Mouse (Mus musculus) neural tube, embryonic 12.5 days (tissue): Measurements from ENCODE around the gene Gsdma2. TPM values are rescaled to one million over a fixed set of nuclear protein-coding genes. Genes with fewer than 3 reads are reported as not detected.
"Not testable (repeated sequence)": the region's sequence is repeated elsewhere in the genome, so short reads cannot be mapped to it uniquely, and the experiment has no call there.

Experiments used
- ATAC-seq: fragments of 200-750 bp; cut with Nextera tagmentation; 2 replicates; pipeline ENCODE4 v1.8.0; 2017; ENCODE audit warnings: low read depth, mild to moderate bottlenecking, moderate TSS enrichment, moderate library complexity; ENCODE audit not compliant: low FRiP score
- H3K27ac ChIP-seq: fragments of 300-500 bp; sonication (generic); 2 replicates; pipeline ENCODE4 v1.5.1; 2016
- H3K27me3 ChIP-seq: fragments of 300-500 bp; sonication (generic); replicated peaks from 2 replicates; pipeline ENCODE4 v1.6.1; 2016; ENCODE audit warnings: mild to moderate bottlenecking
- H3K36me3 ChIP-seq: fragments of 300-500 bp; sonication (generic); 2 replicates; pipeline ENCODE4 v1.6.1; 2016; ENCODE audit warnings: mild to moderate bottlenecking
- H3K4me1 ChIP-seq: fragments of 300-500 bp; sonication (generic); 2 replicates; pipeline ENCODE4 v1.6.1; 2016
- H3K4me2 ChIP-seq: fragments of 300-500 bp; sonication (generic); replicated peaks from 2 replicates; pipeline ENCODE4 v1.6.1; 2016; ENCODE audit warnings: mild to moderate bottlenecking
- H3K4me3 ChIP-seq: fragments of 300-500 bp; sonication (generic); 2 replicates; pipeline ENCODE4 v1.5.1; 2016
- H3K9ac ChIP-seq: fragments of 300-500 bp; sonication (generic); 2 replicates; pipeline ENCODE4 v1.6.1; 2016; ENCODE audit warnings: mild to moderate bottlenecking
- H3K9me3 ChIP-seq: fragments of 300-500 bp; sonication (generic); 2 replicates; pipeline ENCODE4 v1.6.1; 2016; ENCODE audit warnings: mild to moderate bottlenecking
- WGBS: fragments of 180-500 bp; shearing (Covaris S2); methylation state at CpG from one replicate; pipeline ENCODE4 v1.1.7; 2016; 5-methylcytosine and 5-hydroxymethylcytosine counted together
- polyA plus RNA-seq: library from polyadenylated mRNA; unstranded; fragments of >200 nt; fragmentation: Nextera tagmentation; extraction: Ambion mirVana; gene quantifications from 2 replicates; pipeline ENCODE4 v1.2.1, GENCODE M21; 2016

Gsdma2 gene
- polyA plus RNA-seq: not detected in 2 replicates

- Histone ChIP-seq H3K27me3 (no peaks in the 10 kb centered on the region), H3K4me2 (no peak within 1 kb of the TSS), H3K4me3 (no peak within 1 kb of the TSS), H3K4me1 (no peaks in the 10 kb centered on the region), H3K36me3 (no peaks in the 10 kb centered on the region), H3K9me3 (no peaks in the 10 kb centered on the region), H3K27ac (no peak within 1 kb of the TSS), H3K9ac (no peak within 1 kb of the TSS)
- no peak for ATAC-seq
- WGBS: 69% methylated on average over 2 of the region's 2 CpGs
Observed at GRCm38 (mm10) chr11:98646459-98646858, at the start of gene Gsdma2. TSS of gene Gsdma2 (plus strand) at chr11:98646759.

GRCm38 (mm10) chr11:98597363-98597762 is 49.2 kb upstream of the Gsdma2 start:
- Histone ChIP-seq H3K27me3 (peaks cover 21% of the 10 kb centered on the region), H3K9ac (no peak overlapping the region), H3K4me3 (no peak overlapping the region), H3K27ac (no peak overlapping the region), H3K4me1 (peaks cover 4% of the 10 kb centered on the region; the same call in 1 of the 2 replicates), H3K36me3 (no peaks in the 10 kb centered on the region), H3K9me3 (no peaks in the 10 kb centered on the region), H3K4me2 (no peak overlapping the region)
- ATAC-seq: no peak
- 48% methylated on average over 6 of the region's 6 CpGs for WGBS

- peaks cover 21% of the 10 kb centered on the region for H3K27me3 ChIP-seq
- no peak for ATAC-seq
- no peaks in the 10 kb centered on the region for H3K36me3 ChIP-seq
- no peak within 1 kb of the TSS for H3K27ac ChIP-seq
- H3K4me1 ChIP-seq: peaks cover 4% of the 10 kb centered on the region; the same call in 1 of the 2 replicates
- 87% methylated on average over 8 of the region's 8 CpGs for WGBS
- H3K9me3 ChIP-seq: no peaks in the 10 kb centered on the region
- 0 out of 2 replicates have a peak within 1 kb of the TSS, but pooled peaks have one; percentile 7 for H3K4me2 ChIP-seq
- no peak within 1 kb of the TSS for H3K4me3 ChIP-seq
- H3K9ac ChIP-seq: no peak within 1 kb of the TSS
Observed at GRCm38 (mm10) chr11:98597991-98598390, 48.6 kb upstream of the Gsdma2 start, which contains the start of gene Lrrc3c. TSS of gene Lrrc3c (plus strand) at chr11:98598291.

- Histone ChIP-seq H3K4me3 (no peak overlapping the region), H3K4me1 (peaks cover 4% of the 10 kb centered on the region; the same call in 1 of the 2 replicates), H3K9me3 (no peaks in the 10 kb centered on the region), H3K4me2 (0 out of 2 replicates have a peak overlapping the region, but pooled peaks have one; percentile 7), H3K27ac (no peak overlapping the region), H3K27me3 (peaks cover 21% of the 10 kb centered on the region), H3K36me3 (no peaks in the 10 kb centered on the region), H3K9ac (no peak overlapping the region)
- WGBS: 64% methylated on average over 18 of the region's 18 CpGs
- ATAC-seq: no peak
Observed at GRCm38 (mm10) chr11:98598851-98599290, 47.7 kb upstream of the Gsdma2 start.

- Histone ChIP-seq H3K9ac (no peak overlapping the region), H3K27ac (no peak overlapping the region), H3K36me3 (no peaks in the 10 kb centered on the region), H3K4me2 (0 out of 2 replicates have a peak overlapping the region, but pooled peaks have one; percentile 7), H3K27me3 (peaks cover 21% of the 10 kb centered on the region), H3K9me3 (no peaks in the 10 kb centered on the region), H3K4me1 (peaks cover 4% of the 10 kb centered on the region; the same call in 1 of the 2 replicates), H3K4me3 (no peak overlapping the region)
- WGBS: 44% methylated on average over 18 of the region's 18 CpGs
- no peak for ATAC-seq
Observed at GRCm38 (mm10) chr11:98599291-98599690, 47.3 kb upstream of the Gsdma2 start.

GRCm38 (mm10) chr11:98602090-98602690 is 44.4 kb upstream of the Gsdma2 start:
- 2% methylated on average over 20 of the region's 20 CpGs for WGBS
- no peak overlapping the region for H3K27ac ChIP-seq

GRCm38 (mm10) chr11:98603953-98604352 is 42.6 kb upstream of the Gsdma2 start:
- ATAC-seq: no peak

More at GRCm38 (mm10) chr11:98602090-98602690, 44.4 kb upstream of the Gsdma2 start:
- H3K9me3 ChIP-seq: no peaks in the 10 kb centered on the region
- H3K9ac ChIP-seq: no peak overlapping the region
- peak overlapping the region; percentile 57 for H3K4me2 ChIP-seq
- H3K4me3 ChIP-seq: peak overlapping the region; percentile 25
- H3K27me3 ChIP-seq: peaks cover 21% of the 10 kb centered on the region
- no peaks in the 10 kb centered on the region for H3K36me3 ChIP-seq
- ATAC-seq: no peak
- H3K4me1 ChIP-seq: peaks cover 4% of the 10 kb centered on the region; the same call in 1 of the 2 replicates

GRCm38 (mm10) chr11:98604911-98605310 is 41.6 kb upstream of the Gsdma2 start:
- not testable (repeated sequence) for H3K27me3 ChIP-seq, H3K27ac ChIP-seq, H3K9ac ChIP-seq, H3K9me3 ChIP-seq, ATAC-seq, H3K4me1 ChIP-seq, H3K4me3 ChIP-seq, H3K4me2 ChIP-seq, H3K36me3 ChIP-seq
- 69% methylated on average over 6 of the region's 6 CpGs for WGBS

More at GRCm38 (mm10) chr11:98603953-98604352, 42.6 kb upstream of the Gsdma2 start:
- Histone ChIP-seq H3K36me3 (no peaks in the 10 kb centered on the region), H3K4me3 (no peak overlapping the region), H3K9ac (no peak overlapping the region), H3K9me3 (no peaks in the 10 kb centered on the region), H3K4me1 (peaks cover 4% of the 10 kb centered on the region; the same call in 1 of the 2 replicates), H3K27ac (no peak overlapping the region), H3K27me3 (peaks cover 18% of the 10 kb centered on the region), H3K4me2 (no peak overlapping the region)
- WGBS: 83% methylated on average over 2 of the region's 2 CpGs

GRCm38 (mm10) chr11:98606763-98607162 is 39.8 kb upstream of the Gsdma2 start:
- Histone ChIP-seq H3K4me3 (no peak overlapping the region), H3K27ac (no peak overlapping the region), H3K4me2 (no peak overlapping the region), H3K27me3 (no peaks in the 10 kb centered on the region), H3K9me3 (no peaks in the 10 kb centered on the region), H3K9ac (no peak overlapping the region), H3K4me1 (peaks cover 4% of the 10 kb centered on the region; the same call in 1 of the 2 replicates), H3K36me3 (no peaks in the 10 kb centered on the region)
- no peak for ATAC-seq
- WGBS: 11% methylated on average over 3 of the region's 3 CpGs

- Histone ChIP-seq H3K4me1 (no peaks in the 10 kb centered on the region), H3K9me3 (no peaks in the 10 kb centered on the region), H3K27me3 (no peaks in the 10 kb centered on the region), H3K27ac (no peak overlapping the region), H3K9ac (no peak overlapping the region), H3K4me3 (no peak overlapping the region), H3K36me3 (no peaks in the 10 kb centered on the region), H3K4me2 (no peak overlapping the region)
- no peak for ATAC-seq
- 95% methylated on average over 13 of the region's 13 CpGs for WGBS
Observed at GRCm38 (mm10) chr11:98620791-98621190, 25.8 kb upstream of the Gsdma2 start.

- not testable (repeated sequence) for H3K9me3 ChIP-seq, H3K4me1 ChIP-seq, H3K4me2 ChIP-seq, H3K36me3 ChIP-seq, H3K27ac ChIP-seq, H3K27me3 ChIP-seq, ATAC-seq, H3K9ac ChIP-seq, H3K4me3 ChIP-seq
- WGBS: 82% methylated on average over 6 of the region's 6 CpGs
Observed at GRCm38 (mm10) chr11:98623981-98624380, 22.6 kb upstream of the Gsdma2 start.

- not testable (repeated sequence) for H3K4me1 ChIP-seq, H3K4me2 ChIP-seq, ATAC-seq, H3K9me3 ChIP-seq, H3K36me3 ChIP-seq, H3K27ac ChIP-seq, H3K9ac ChIP-seq, H3K27me3 ChIP-seq, H3K4me3 ChIP-seq
- WGBS: 97% methylated on average over 2 of the region's 2 CpGs
Observed at GRCm38 (mm10) chr11:98624381-98624780, 22.2 kb upstream of the Gsdma2 start.
